Mouse (Mus musculus) cerebellum, postnatal 36 days (tissue): ENCODE data around the gene Tbc1d30.
"Not testable (repeated sequence)": the region's sequence is repeated elsewhere in the genome, so short reads cannot be mapped to it uniquely, and the experiment has no call there.

ENCODE experiments used
- DNase-seq, 2 experiments: peaks; one replicate each; pipeline ENCODE4 v3.0.0; 2021 to 2022; ENCODE audit warnings: mixed read lengths in 2 of 2

The Tbc1d30 gene

DNA sequence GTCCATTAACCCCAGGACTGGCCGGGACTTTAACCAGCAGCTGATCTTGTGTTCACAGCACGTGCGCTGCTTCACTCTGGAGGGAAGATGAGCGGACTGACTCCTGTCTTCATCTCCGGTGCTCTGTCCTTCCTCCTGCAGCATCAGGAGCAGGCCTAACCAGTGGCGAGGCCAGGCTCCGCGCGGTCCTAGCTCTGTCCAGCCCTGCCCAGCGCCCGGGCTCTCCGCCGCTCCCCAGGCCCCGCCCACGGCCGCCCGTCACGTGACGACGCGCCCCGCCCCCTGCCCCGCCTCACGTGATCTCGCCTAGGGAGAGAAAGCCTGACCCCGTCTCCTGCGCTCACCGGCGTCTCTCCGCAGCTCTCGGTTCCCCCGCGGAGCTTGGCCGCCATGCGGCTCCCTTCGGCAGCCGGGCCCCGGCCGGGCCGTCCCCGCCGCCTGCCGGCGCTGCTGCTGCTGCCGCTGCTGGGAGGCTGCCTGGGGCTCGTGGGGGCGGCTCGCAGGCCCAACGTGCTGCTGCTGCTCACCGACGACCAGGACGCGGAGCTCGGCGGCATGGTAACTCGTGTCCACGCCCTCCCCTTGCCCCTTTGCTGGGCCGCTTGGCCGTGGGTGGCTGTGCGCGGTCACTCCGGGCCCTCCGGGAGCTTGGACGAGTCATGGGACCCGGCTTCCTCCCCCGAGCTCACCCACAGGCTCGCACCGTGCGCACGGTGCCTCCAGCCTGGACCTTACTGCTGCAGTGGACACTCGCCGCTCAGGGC is 13.9 kb upstream of the Tbc1d30 start, which contains the start of gene Gns:
TSS of gene Gns (plus strand) at position 290 of the 764 bp plus-strand sequence.
- peak; percentile 85 to 92 for DNase-seq

DNA sequence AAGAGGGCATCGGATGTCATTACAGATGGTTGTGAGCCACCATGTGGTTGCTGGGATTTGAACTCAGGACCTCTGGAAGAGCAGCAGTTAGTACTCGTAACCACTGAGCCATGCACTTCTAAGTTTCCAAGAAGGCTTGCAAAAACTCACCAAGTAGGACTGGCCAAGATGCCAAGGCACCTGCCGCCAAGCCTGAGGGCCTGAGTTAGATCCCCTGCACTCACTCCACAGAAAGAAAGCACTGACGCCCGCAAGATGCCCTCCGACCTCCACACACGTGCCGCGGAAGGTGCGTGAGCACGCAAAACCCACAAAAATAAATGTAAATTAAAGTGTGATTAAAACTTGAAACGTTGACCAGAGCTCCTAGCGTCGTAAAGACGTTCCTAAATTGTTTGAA is 13.2 kb upstream of the Tbc1d30 start:
- DNase-seq = peak; percentile 20 to 21

DNA sequence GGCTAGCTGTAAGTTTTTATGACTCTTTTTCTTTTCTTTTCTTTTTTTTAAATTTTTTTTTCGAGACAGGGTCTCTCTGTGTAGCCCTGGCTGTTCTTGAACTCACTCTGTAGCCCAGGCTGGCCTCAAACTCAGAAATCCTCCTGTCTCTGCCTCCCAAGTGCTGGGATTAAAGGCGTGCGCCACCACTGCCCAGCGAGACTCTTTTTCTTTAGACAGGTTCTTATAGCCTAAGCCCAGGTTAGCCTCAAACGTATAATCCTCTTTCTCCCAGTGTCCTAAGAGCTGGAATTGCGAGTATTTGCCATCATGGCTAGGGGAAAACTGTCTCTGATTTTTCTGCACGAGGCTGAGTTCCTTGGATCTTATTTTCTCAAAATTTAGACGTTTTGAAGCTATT is 12.1 kb upstream of the Tbc1d30 start:
- no peak for DNase-seq

DNA sequence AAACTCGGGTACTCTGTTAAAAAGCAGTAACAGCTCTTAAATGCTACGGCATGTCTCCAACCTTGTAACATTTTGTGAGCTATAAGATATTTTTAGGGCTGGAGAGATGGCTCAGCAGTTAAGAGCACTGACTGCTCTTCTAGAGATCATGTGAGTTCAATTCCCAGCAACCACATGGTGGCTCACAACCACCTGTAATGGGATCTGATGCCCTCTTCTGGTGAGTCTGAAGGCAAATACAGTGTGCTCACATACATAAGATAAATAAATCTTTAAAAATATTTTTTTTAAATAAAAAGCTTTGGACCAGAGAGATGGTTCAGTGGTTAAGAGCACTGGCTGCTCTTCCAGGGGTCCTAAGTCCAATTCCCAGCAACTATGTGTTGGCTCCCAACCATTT is 9.3 kb upstream of the Tbc1d30 start:
- no peak for DNase-seq

DNA sequence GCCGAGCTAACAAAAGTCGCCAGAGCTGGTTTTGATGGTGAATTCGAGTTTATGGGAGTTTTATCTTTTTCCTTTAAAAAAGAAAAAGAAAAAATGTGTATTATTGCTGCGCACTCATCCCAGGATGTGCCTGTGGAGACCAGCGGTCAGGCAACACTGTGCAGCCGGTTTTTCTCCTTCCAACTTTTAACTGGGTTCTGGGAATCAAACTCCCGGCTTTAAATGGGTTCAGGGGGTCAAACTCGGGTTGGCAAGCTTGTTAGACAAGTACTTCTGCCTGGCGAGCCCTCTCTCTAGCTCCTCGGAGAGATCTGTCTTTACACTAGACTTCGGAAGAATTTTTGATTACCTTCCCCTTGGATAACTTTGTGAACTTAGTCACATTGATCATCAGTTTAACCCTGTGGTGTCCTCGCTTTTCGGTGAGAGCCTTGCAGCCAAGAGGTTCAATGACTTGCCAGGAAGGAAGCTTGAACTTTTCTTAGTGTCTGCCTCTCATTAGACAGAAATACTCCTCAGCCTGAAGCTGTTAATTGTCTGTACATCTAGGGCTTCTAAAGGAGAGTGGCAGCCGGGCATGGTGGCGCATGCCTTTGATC is 713 bp upstream of the Tbc1d30 start:
- DNase-seq = no peak

DNA sequence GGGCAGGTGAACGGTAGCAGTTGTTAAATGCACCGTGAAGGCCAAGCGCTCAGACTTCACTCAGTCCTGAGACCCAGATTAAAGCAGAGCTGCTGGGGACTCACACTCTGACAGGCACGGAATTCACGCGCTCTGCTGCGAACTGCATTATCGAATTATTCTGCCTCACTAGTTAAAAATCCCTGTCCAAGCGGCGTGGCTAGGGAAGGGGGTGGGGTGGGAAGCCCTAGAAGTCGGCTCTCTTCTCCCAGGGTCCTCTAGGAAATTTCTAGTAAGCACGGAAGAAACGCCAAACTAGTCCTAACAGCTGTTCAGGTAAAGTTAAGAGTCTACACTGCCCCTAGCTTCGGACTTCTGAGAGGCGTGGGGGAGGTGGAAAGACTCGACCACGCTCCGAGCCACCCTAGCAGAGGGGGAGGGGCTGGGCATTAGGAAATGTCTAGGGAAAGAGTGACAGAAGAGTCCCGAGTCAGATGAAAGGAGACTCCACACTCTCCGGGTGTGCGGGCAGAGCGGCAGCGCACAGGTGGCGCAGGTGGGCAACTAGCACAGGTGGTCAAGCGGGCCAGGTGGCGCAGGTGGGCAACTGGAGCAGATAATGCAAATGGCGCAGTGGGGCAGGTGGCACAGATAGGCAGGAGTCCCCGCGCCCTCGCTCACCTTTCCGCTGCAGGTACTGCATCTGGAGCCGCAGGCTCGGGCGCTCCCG is 567 bp downstream of the Tbc1d30 start:
- DNase-seq = peak in 1 of 2 experiments; percentile 16

DNA sequence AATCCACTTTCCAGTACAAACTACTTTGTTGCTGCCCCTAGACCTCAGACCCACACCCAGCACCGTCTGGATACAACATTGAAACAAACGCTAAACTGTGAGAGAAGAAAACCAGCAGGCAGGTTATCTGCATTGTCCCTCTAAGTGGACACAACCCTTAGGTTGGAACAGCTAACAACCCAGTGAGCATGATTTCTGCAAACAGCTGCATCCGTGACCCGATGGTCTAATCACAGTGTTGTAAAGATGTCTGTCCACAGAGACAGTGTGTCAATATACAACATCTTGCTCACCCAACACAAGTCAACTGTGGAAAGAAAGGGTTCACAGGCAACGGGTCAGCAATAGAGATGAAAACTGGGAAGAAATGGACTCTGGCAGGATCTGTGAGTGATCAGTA is 1.8 kb downstream of the Tbc1d30 start:
- DNase-seq = no peak

DNA sequence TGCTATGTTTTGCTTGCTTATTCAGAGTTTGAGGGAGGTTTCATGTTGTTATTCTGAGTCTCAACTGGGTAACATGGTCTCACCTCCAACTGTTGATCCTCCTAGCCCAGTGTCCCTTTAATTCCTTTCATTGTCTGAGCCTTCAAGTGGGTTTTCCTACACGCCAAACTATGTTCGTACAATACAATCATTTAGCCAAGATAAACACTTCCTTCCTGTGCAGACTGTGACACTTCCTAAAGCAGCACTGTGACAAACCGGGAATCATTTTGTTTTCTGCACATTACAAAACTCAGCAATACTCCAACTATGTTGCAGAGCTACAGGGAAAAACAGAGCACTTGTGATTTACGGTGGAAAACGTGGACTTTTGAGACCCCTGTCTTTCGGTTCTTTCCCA is 7.2 kb downstream of the Tbc1d30 start:
- no peak for DNase-seq

DNA sequence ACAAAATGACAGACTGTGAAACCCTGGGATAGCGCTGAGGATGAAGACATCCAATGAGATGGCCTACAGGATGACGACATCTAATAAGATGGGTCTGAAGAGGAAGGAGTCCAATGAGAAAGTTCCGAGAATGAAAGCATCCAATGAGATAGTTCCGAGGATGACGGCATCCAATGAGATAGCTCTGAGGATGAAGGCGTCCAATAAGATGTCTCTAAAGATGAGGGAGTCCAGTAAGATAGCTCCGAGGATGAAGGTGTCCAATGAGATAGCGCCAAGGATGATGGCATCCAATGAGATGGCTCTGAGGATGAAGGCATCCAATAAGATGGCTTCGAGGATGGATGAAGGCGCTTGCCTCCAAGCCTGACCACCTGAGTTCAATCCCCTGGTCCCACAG is 8.8 kb downstream of the Tbc1d30 start:
- no peak for DNase-seq

DNA sequence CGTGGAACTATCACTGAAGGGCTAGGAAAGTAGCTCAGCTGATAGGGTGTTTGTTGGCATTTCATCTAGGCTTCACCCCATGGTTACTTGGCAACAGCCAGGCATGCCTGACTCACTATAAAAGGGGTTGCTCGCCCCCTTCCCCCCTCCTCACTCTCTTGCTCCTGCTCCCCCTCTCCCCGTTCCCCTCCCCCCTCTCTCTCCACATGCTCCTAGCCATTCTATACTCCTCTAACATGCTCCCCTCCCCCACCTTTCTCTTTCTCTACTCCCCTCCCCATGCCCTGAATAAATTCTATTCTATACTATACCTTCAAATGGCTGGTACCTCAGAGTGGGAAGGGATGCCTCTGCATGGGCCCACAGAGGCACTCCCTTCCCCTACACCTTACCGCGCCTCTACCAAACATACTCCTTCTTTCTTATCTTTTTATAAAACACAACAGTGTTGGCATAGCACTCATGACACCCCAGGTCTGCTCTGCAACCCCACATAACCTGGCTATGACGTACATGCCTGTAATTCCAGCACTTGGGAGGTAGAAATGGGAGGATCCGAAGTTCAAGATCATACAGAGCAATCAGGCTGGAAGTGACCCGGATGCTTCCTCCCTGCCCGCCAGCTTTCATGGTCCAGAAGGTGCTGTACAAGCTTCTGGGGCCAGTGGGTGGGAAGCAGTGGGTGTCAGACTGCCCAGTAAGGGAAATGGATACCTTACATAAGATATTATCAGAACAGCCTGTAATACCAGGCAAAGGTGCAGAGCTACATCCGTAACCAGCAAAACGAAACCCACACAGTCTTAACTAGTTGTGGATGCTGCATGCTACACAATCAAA is 10.1 kb downstream of the Tbc1d30 start:
- DNase-seq = no peak

DNA sequence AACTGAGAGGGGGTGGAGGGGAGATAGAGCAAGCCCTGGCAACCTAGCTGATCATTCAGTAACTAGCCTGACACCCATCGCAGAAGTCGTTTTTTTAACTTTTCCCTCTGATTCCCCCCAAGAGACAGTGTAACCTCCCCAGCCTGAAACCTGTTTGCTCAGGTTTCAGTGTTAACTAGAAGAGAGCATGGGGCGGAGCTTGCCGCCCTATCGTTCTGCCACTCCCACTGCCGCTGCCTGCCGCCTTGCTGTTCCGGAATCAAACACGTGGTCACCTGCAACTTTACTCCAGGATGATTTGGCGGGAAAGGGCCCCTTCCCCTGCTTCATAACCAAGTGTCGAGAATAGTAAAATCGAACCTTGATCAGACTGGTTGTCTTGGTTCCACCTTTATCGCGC is 14.5 kb downstream of the Tbc1d30 start:
- DNase-seq = not testable (repeated sequence)

DNA sequence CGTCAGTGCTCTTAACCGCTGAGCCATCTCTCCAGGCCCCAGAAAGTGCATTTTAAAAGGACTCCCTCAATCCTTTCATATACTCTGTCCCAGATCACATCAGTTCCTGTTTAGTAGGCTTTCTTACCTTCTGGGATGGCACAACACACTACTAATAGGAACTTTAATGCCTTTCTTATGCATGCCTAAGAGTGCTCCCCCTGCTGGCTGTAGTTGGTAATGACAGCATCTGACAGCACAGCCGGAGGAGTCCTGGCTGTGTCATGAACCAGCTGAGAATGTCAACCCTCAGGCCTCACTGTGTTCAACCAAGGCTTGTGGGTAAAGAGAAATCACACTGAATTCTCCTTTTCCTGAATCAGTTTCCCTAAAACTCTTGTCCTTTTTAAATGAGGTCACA is 16.5 kb downstream of the Tbc1d30 start:
- DNase-seq = peak; percentile 66 to 75

DNA sequence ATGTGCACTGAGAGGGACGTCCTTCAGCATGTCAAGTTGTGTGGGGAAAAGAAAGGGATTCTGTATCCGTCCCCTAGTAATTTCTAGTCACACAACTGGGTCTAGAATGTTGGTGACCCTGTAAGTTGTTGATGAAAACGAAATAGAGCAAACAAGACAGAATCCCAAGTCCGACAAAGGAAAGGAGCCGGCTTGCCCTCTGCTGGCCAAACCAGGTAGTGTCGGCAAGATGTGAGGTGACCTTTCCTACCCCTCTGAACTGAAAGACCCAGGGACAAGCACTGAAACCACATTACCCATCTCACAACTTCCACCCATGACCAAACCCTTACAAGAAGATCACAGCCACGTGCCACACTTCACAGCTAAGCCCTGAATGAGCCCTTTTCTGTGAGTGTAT is 20.1 kb downstream of the Tbc1d30 start:
- DNase-seq = peak; percentile 74 to 79

DNA sequence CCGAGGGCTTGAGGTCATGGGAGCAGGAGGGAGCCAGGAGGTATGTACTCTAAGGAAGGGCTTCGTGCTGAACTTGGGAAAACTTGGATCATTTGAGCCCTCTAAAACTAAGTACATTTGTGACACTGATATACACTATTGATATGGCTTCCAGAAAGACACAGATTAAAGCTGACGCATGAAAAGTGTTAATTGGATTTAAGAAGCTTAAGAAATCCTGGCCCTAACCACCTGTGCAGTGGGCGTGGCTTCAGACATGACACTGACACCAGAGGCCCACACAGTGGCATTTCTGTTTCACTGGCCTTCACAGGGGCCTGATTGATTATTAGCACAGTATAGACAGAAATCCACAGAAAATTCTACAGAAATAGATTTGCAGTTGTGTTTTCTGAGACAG is 21.5 kb downstream of the Tbc1d30 start:
- DNase-seq = no peak

DNA sequence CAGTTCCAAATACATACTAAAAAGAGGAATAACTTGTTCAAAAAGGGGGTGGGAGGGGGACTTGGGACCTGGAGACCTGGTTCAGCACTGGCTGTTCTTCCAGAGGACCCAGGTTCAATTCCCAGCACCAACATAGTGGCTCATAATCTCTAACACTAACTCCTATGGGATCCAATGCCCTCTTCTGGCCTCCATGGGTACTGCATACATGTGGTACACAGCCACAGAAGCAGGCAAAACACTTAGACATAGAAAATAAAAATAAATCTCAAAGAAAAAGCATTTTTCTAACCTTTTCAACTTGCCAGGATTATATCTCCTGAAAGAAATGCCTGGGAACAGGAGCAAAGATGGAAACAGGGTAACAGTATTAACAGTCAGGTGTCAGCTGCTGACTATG is 24.9 kb downstream of the Tbc1d30 start:
- no peak for DNase-seq

DNA sequence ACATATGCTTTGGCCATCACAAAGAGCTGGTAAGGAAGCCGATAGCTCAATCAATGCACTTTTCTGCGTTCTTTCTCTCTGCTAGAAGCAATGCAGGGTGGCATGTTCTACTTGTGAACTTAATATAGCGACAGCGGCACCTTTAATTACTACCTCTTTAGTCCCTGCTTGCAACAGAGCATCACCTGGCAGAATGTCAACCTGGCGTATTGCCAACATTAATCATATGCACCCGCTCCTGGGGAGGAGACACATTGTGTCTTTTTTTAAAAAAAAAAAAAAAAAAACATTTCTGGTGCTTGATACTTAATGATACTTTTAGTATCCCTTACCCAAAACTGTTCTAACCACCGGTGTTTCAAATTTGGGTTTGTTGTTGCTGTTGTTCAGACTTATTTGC is 27.6 kb downstream of the Tbc1d30 start:
- DNase-seq = peak; percentile 41 to 42

DNA sequence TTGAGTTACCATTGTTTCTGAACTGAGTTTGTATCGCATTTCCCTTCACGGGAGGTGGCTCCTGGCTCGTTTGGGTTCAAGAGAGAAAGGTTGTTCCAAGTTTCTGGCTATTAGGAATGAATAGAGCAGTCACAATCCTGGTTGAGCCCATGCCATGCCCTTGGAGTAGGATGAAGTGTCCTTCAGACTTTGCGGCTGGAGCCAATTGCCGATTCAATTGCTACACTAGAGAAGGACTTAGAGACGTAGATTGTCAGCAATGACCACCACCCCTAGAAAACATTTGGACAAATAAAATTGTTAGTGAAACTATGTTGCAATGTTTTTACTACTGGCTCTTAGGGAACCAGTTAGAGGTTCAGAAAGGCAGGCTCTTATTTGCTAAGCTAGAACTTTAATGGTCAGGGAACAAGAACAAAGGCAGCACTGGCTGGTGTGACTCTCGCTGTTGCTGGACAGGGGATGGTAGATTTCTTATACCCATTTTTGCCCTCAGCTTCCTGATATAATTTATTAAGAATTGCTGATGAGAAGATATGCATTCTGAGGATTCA is 32.6 kb downstream of the Tbc1d30 start:
- DNase-seq = no peak

DNA sequence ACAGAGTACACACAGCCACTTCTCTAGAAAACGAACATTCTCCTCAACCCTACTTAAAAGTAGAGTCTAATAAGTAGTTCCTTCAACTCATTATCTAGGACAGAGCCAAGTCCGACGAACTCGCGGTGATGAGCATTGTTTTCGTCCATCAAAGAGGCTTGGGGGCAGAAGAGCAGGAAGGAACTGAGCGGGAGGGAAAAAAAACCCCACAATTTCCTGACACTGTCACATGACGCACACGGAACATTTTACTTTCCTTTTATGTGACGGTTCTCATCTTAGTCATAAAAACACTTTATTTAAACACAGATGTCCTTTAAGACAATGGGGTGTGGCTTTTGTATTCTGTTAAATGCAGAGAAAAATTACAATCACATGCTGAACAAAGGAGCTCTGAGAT is 34.7 kb downstream of the Tbc1d30 start:
- DNase-seq = no peak

DNA sequence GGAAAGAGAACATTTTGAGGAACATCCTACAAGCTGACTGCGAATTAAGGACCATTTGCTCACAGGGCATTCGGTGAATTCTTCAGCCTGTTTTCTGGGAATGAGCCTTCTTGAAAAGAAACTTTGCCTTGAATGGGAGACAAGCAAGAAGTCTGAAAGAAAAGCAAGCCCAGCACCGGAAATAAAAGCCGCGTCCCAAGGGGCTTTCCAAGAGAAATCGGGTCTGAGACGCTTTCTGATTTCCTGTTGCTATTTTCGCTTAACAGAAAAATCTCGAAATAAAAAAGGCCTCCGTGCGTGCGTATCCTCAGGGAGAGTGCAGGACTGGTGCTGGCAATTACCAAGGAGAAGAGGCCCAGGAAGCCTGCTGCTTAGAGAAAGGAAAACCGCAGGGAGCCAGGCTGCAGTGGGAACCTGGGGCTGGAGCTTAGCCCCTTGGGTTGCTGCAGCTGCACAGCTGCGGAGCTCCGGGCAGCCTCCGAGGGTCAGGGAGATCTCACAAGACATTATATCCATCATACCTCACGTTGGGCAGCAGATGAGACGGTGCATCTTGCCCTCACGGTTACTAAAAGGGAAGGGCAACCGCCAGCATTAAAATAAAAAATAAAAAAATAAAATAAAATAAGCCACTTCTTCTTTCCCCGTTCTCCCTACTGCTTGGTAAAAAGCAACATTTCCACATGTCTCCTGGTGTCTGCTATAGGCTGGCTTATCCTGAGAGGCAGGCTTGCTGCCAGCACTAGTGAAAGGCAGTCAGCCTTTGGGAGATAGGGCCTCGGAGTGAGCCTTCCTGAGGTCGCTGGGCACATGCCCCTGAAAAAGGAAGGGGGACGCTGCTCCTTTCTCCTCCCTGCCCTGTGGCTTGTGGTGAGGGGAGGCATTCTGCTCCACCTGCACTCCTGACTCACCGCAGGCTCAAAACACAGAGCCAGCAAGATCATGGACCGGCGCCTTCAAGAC is 35.5 kb downstream of the Tbc1d30 start:
- DNase-seq = no peak

DNA sequence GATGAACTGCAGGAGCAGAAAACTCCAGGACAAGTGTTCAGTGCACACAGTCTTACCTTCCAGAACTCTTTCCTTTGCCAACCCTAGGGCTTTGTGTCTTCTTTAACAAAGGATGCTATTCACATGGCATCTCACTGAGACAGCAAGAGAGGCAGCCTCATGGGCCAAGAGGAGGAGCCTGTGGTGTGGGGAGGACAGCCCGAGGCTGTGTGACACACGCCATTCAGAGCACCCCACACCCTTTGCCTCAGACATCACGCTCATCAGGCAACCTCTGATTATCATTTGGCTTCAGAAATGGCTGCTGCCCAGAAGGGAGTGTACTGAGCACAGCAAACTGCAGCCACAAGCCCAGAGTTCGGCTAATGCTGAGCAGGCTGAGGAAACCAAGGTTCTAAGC is 36.9 kb downstream of the Tbc1d30 start:
- no peak for DNase-seq

DNA sequence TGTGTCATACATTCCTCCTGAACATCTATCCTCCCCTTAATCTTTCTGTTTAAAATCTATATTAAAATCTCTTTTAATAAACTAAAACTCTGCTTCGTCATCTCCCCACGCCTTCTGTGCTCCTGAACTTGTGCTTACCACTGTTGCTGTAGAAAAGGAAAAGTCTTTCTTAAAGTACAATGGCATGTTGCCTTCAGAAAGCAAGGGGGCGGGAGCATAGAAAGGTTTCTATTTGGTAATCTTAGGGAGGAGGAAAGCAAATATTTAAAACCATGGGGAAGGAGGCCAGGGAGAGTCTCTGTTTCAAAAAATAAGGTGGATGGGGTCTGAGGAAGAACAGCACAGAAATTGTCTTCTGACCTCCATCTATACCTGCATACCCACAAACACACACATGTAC is 38.0 kb downstream of the Tbc1d30 start:
- DNase-seq = no peak
